Mouse (Mus musculus): ENCODE data around the gene Ccnjl. TPM values are rescaled to one million over a fixed set of nuclear protein-coding genes. Genes with fewer than 3 reads are reported as not detected.

Gene Ccnjl
- total RNA-seq (2023), result not detected

DNA sequence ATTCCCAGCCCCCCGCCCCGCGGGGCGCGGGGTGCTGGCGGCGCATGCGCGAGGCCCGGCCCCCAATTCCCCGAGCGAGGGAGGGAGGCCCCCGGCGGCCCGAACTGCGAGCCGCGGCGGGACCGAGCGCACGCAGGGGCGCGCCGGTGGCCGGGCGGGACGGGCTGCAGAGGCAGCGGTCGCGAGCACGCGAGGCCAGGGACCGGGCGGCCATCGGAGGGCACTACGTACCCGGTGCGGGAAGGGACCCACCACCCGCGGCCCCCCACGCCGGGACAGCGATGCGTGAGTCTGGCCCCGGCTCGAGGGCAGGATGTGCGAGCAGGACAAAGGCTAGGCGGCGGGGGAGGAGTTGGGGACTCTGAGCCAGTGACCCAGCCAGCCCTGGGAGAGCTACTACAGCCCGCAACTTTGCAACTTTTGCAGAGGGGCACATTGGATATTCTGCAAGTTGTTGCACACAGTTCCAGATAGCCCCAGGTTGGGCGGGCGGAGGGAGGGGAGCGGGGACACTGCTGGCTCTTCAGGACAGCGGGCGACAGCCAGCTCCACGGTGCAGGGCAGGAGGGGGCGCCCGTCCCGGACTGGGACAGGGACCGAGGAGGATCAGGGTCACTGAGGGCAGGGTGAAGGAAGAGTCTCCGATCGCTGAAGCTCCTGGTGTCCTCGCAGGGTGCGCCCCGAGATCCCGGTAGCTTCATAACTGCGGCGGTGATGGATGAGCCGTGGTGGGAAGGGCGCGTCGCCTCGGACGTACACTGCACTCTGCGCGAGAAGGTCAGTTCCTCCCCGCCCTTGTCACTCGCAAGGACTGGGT is at the start of gene Ccnjl:
TSS of gene Ccnjl (plus strand) at position 102 of the 817 bp plus-strand sequence.

DNA sequence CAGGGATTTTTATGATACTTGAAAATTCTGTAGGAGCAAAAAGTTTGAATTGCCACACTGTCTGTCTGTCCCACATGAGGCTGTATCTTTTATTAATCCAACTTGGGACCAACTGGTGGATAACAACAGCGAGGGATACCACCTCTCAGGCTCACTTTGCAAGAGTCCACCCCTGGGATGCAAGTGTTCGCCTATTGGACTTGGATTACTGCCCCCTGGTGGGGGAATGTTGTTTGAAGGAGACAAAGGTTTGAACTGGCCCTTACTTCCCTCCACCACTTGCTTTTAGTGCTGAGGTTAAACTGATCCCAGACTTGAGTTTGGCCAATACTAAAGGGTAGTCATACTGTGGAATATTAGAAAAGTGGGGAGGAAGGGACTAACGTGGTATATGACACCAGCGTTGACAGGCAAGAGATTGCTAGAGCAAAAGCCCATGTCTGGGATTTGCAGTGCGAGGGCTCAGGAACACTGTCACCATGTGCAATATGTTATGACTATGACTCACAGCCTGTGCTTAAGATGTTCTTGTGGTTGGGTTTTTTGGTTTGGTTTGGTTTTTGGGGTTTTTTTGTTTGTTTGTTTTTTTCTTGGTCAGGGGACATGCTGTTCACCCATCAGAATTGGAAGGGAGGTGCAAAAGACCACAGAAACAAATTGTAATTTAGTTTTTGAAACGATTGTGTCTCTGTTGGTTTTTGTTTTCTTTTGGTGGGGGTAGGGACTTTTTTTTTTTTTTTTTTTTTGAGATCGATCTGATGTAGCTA is 57.9 kb downstream of the Ccnjl start, which contains the start of gene 4933415A04Rik:
TSS of gene 4933415A04Rik (plus strand) at position 717 of the 767 bp plus-strand sequence.

DNA sequence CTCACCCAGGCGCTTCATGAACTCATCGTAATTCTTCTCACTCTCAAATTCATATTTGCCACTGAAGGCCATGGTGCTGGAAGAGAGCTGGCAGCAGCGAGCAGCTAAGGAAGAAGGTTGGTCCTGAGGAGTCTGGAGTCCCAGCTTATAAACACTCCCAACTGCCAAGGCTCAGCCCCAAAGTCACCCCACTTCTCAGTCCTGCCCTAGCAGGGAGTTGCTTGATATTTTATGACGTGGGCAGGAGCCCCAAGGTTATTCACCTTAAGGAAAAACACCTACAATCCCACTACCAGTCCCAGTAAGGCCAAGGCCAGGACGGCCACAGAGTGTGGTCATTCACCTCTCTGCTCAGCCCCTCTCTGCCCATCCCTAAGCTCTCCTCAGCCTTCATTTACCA is 72.9 kb downstream of the Ccnjl start, which contains the start of gene Fabp6:
TSS of gene Fabp6 (minus strand) at position 101 of the 400 bp plus-strand sequence.

Other genes with a start within 250 kb of the Ccnjl start
- 10 to 100 TPM; 40.2 to 50.8 TPM for gene Pttg1, start 102.5 kb upstream of the Ccnjl start, total RNA-seq (2023)
- gene Slu7, start 95.0 kb upstream of the Ccnjl start, total RNA-seq (2023), result 10 to 100 TPM; 70.7 to 73.0 TPM
- gene C1qtnf2, start 54.5 kb upstream of the Ccnjl start, total RNA-seq (2023), result not detected
- gene 4933415A04Rik, start 58.3 kb downstream of the Ccnjl start, total RNA-seq (2023), result not detected
- not detected for gene Fabp6, start 72.8 kb downstream of the Ccnjl start, total RNA-seq (2023)
- gene Pwwp2a, start 153.2 kb downstream of the Ccnjl start, total RNA-seq (2023), result 10 to 100 TPM; 26.1 to 26.8 TPM
- 10 to 100 TPM; 36.6 to 36.9 TPM for gene Ttc1, start 219.2 kb downstream of the Ccnjl start, total RNA-seq (2023)